Mouse (Mus musculus) embryonic fibroblast, embryonic 13.5 days (primary cell): Measurements from ENCODE around the gene Tecta.

ENCODE experiments used
- CTCF ChIP-seq: IDR thresholded peaks from 2 replicates; pipeline ENCODE4 v1.5.1; 2011; ENCODE audit warnings: mild to moderate bottlenecking, control low read depth, low read length, moderate library complexity, borderline replicate concordance; ENCODE audit not compliant: insufficient read depth
- POLR2A ChIP-seq: IDR thresholded peaks from 2 replicates; pipeline ENCODE4 v1.6.1; 2011; ENCODE audit warnings: low read depth, mild to moderate bottlenecking, control low read depth, low read length, moderate library complexity

GRCm38 (mm10) chr9:42334885-42335284 is 64.8 kb downstream of the Tecta start:
- TF ChIP-seq CTCF (no peak), POLR2A (no peak)
